Mouse (Mus musculus) ovary, postnatal 14 days (tissue): ENCODE measurements around the gene Olfr285.

Source experiments
- DNase-seq: peaks from one replicate; pipeline ENCODE4 v3.0.0; 2022; ENCODE audit warnings: low spot score

Gene Olfr285

GRCm38 (mm10) chr15:98317177-98317724 lies at the start of gene Olfr285:
Gene Olfr285, minus strand, starts transcription at chr15:98317353.
- DNase-seq = no peak

GRCm38 (mm10) chr15:98340887-98341286 lies 23.7 kb upstream of the Olfr285 start, which contains the start of gene Olfr284:
Gene Olfr284, minus strand, starts transcription at chr15:98340987.
- no peak for DNase-seq

- no peak for DNase-seq
These were observed 1.4 kb downstream of the Olfr285 start for GRCm38 (mm10) chr15:98315703-98316102.

- peak; percentile 27 for DNase-seq
These were observed 21.3 kb downstream of the Olfr285 start, which contains the start of gene Zfp641 for GRCm38 (mm10) chr15:98295628-98296551. Gene Zfp641, minus strand, starts transcription at chr15:98296161.

- DNase-seq = no peak
These were observed 23.5 kb downstream of the Olfr285 start for GRCm38 (mm10) chr15:98293651-98294050.

GRCm38 (mm10) chr15:98288566-98288965 lies 28.6 kb downstream of the Olfr285 start:
- DNase-seq = no peak

- no peak for DNase-seq
These were observed 30.7 kb downstream of the Olfr285 start for GRCm38 (mm10) chr15:98286418-98286817.
